Mouse (Mus musculus): ENCODE results near the gene Il18bp. TPM values are rescaled to one million over a fixed set of nuclear protein-coding genes. Genes with fewer than 3 reads are reported as not detected.
"Not testable (repeated sequence)": the region's sequence is repeated elsewhere in the genome, so short reads cannot be mapped to it uniquely, and the experiment has no call there.

The Il18bp gene
- polyA plus RNA-seq (2015; fragmentation: Nextera tagmentation; extraction: Ambion mirVana): 1.9 and 3.2 TPM in 2 replicates

DNA sequence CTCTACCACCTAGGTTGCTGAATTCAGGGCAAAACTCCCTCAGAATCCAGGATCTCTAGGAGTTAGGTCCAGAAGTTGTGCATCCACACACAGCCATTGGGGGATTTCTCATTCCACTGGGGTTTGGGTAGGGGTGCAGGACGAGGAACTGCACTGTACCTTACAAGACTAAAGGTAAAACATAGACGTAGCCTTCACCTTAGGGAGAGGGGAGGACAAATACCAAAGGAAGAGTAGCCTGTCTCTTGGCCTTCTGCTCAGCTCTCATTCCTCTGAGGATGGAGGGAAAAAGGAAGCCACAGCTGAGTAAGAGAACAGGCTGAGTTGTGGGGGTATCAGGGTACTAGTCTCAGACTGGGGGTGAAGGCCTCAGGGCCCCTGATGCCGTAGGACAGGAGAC lies at the start of gene Il18bp:
Il18bp (minus strand) TSS at position 101 of the 400 bp plus-strand sequence.
- H3K27me3 ChIP-seq (ENCODE audit: control insufficient read depth, insufficient read depth, low read length): no peaks in the 10 kb centered on the region
- no peak for ATAC-seq (replicated peaks; ENCODE audit: extremely low read depth, insufficient read depth, low FRiP score)
- peak within 1 kb of the TSS; percentile 27 for H3K4me2 ChIP-seq (ENCODE audit: low read depth, low read length)
- 89% methylated on average over 3 of the region's 3 CpGs for WGBS
- H3K9ac ChIP-seq (ENCODE audit: low read length): peak within 1 kb of the TSS; percentile 23; the same call in 1 of the 2 replicates
- peaks cover 15% of the 10 kb centered on the region for H3K4me1 ChIP-seq (ENCODE audit: control insufficient read depth, insufficient read depth, low read length)
- no peak within 1 kb of the TSS for H3K4me3 ChIP-seq (ENCODE audit: low read length)
- no peaks in the 10 kb centered on the region for H3K9me3 ChIP-seq (replicated peaks; ENCODE audit: control insufficient read depth, low read length)
- H3K36me3 ChIP-seq (ENCODE audit: control insufficient read depth, insufficient read depth): peaks cover 51% of the 10 kb centered on the region
- H3K27ac ChIP-seq (ENCODE audit: low read length): peak within 1 kb of the TSS; percentile 60

DNA sequence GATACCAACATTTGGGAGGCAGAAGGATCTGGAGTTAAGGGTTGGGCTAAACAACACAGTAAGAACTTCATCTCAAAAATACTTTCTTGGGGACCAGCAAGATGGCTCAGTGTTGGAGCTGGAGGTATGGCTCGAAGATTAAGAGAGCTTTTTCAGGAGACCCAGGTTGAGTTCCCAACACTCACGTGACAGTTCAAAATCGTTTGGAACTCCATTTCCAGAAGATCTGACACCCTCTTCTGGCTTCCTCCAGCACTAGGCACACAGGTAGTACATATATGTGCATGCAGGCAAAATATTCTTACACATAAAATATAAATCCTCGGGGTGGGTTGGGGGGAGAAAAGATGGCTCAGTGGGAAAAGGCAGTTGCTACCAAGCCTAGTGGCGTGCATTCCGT lies 47.9 kb upstream of the Il18bp start:
- Histone ChIP-seq H3K4me2 (ENCODE audit: low read depth, low read length) (peak overlapping the region; percentile 75), H3K27ac (ENCODE audit: low read length) (no peak overlapping the region), H3K27me3 (ENCODE audit: control insufficient read depth, insufficient read depth, low read length) (no peaks in the 10 kb centered on the region), H3K4me3 (ENCODE audit: low read length) (peak overlapping the region; percentile 64), H3K9me3 (replicated peaks; ENCODE audit: control insufficient read depth, low read length) (no peaks in the 10 kb centered on the region), H3K4me1 (ENCODE audit: control insufficient read depth, insufficient read depth, low read length) (peaks cover 12% of the 10 kb centered on the region), H3K9ac (ENCODE audit: low read length) (peak overlapping the region; percentile 72), H3K36me3 (ENCODE audit: control insufficient read depth, insufficient read depth) (peaks cover 6% of the 10 kb centered on the region; the same call in 1 of the 2 replicates)
- no peak for ATAC-seq (replicated peaks; ENCODE audit: extremely low read depth, insufficient read depth, low FRiP score)
- WGBS: 66% methylated on average over 6 of the region's 6 CpGs

DNA sequence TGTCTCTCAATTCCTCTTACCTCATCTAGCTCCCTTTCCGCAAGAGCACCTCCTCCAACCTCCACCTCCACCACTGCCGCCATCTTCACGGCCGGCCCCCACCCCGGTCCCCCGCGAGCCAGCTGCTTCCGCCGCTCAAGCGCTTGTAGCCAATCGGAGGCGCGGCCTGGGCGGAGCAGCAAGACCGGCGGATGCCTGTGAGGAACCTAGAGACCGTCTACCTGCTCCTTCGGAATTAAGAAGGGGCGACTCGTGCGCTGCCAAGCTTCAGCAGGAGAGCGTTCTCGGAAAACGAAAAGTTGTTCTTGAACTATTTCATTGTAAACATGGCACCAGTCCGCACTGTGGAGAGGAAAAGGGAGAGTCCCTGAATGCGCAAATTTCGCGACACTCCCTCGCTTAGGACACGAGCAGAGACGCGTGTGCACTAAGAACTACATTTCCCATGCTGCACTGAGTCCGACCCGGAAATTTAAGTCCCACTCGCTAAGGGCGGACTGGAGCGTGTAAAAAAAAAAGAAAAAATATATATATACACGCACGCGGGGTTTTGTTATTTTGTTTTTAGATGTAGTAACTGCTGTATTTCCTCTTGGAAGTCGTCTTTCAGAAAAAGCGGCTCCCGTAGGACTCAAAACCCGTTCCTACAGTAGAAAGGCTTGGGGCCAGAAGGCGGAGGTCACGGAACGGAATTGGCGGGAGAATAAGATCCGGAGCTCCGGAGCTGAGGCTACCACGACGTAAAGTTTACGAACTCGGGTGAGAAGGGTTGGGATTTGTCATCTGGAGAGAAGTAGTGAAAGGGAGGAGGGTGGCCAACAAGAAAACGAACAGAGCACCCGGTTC lies 46.8 kb upstream of the Il18bp start, which contains the start of the genes Rnf121, Xndc1 and Xntrpc:
Rnf121 (minus strand) TSS at position 424 of the 846 bp plus-strand sequence.
Xndc1 (plus strand) TSS at position 466 of the 846 bp plus-strand sequence.
Xntrpc (plus strand) TSS at position 668 of the 846 bp plus-strand sequence.
- WGBS: under 1% methylated on average over 56 of the region's 56 CpGs
- Histone ChIP-seq H3K4me1 (ENCODE audit: control insufficient read depth, insufficient read depth, low read length) (peaks cover 12% of the 10 kb centered on the region), H3K9me3 (replicated peaks; ENCODE audit: control insufficient read depth, low read length) (no peaks in the 10 kb centered on the region)

DNA sequence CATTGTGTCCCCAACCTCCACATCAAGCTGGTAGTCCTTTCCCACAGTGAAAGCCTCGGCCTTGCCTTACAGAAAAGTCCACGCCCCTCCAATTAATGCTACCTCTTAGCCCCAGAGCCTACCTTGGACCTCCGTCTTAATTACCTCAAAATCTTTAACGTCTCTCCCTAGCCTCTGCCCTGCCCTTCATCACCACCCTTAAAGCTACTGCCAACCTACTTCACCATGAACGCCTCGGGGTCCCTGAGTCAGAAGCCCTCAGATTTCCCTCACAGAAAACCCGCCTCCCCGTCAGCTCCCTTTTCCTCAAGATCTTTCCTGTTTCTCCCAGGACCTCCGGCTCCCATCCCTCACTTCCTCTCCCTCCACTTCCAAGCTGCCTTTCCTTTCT lies 46.2 kb upstream of the Il18bp start:
- Histone ChIP-seq H3K4me1 (ENCODE audit: control insufficient read depth, insufficient read depth, low read length) (peaks cover 12% of the 10 kb centered on the region), H3K4me2 (ENCODE audit: low read depth, low read length) (peak overlapping the region; percentile 75), H3K9ac (ENCODE audit: low read length) (peak overlapping the region; percentile 72), H3K4me3 (ENCODE audit: low read length) (peak overlapping the region; percentile 64), H3K27me3 (ENCODE audit: control insufficient read depth, insufficient read depth, low read length) (no peaks in the 10 kb centered on the region), H3K36me3 (ENCODE audit: control insufficient read depth, insufficient read depth) (peaks cover 3% of the 10 kb centered on the region; the same call in 1 of the 2 replicates), H3K27ac (ENCODE audit: low read length) (peak overlapping the region; percentile 86), H3K9me3 (replicated peaks; ENCODE audit: control insufficient read depth, low read length) (no peaks in the 10 kb centered on the region)
- 0% methylated on average over 9 of the region's 9 CpGs for WGBS
- ATAC-seq (replicated peaks; ENCODE audit: extremely low read depth, insufficient read depth, low FRiP score): peak; percentile 3; the same call in 1 of the 2 replicates

More for the DNA sequence above, 46.8 kb upstream of the Il18bp start, which contains the start of the genes Rnf121, Xndc1 and Xntrpc:
- peak within 1 kb of the TSS; percentile 75 for H3K4me2 ChIP-seq (ENCODE audit: low read depth, low read length)
- peak; percentile 99 for ATAC-seq (replicated peaks; ENCODE audit: extremely low read depth, insufficient read depth, low FRiP score)
- peak within 1 kb of the TSS; percentile 86 for H3K27ac ChIP-seq (ENCODE audit: low read length)
- H3K4me3 ChIP-seq (ENCODE audit: low read length): peak within 1 kb of the TSS; percentile 64
- peaks cover 3% of the 10 kb centered on the region; the same call in 1 of the 2 replicates for H3K36me3 ChIP-seq (ENCODE audit: control insufficient read depth, insufficient read depth)
- no peaks in the 10 kb centered on the region for H3K27me3 ChIP-seq (ENCODE audit: control insufficient read depth, insufficient read depth, low read length)
- H3K9ac ChIP-seq (ENCODE audit: low read length): peak within 1 kb of the TSS; percentile 72

DNA sequence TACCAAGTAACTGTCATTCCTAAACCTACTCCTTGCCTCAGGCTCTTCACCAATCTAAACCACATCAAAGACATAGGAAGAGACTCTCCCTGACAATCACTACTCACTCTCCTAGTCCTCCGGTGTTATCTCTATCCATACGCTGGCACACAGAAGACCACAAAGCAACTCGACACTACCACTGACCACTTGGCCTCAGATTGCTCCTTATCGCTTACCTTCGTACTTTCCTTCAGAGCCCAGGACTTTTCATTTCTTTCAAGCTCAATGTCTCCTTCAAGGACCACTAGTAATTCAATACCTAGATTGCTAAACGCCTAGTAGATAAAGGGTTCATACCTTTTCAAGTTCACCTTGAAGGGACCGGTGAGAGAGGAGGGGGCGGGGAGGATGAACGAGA lies 45.4 kb upstream of the Il18bp start:
- H3K27me3 ChIP-seq (ENCODE audit: control insufficient read depth, insufficient read depth, low read length): no peaks in the 10 kb centered on the region
- peak overlapping the region; percentile 75 for H3K4me2 ChIP-seq (ENCODE audit: low read depth, low read length)
- H3K4me1 ChIP-seq (ENCODE audit: control insufficient read depth, insufficient read depth, low read length): peaks cover 12% of the 10 kb centered on the region
- peak overlapping the region; percentile 72; the same call in 1 of the 2 replicates for H3K9ac ChIP-seq (ENCODE audit: low read length)
- H3K27ac ChIP-seq (ENCODE audit: low read length): no peak overlapping the region
- 47% methylated on average over 9 of the region's 9 CpGs for WGBS
- no peak for ATAC-seq (replicated peaks; ENCODE audit: extremely low read depth, insufficient read depth, low FRiP score)
- peak overlapping the region; percentile 64 for H3K4me3 ChIP-seq (ENCODE audit: low read length)
- H3K36me3 ChIP-seq (ENCODE audit: control insufficient read depth, insufficient read depth): peaks cover 5% of the 10 kb centered on the region; the same call in 1 of the 2 replicates
- H3K9me3 ChIP-seq (replicated peaks; ENCODE audit: control insufficient read depth, low read length): no peaks in the 10 kb centered on the region

DNA sequence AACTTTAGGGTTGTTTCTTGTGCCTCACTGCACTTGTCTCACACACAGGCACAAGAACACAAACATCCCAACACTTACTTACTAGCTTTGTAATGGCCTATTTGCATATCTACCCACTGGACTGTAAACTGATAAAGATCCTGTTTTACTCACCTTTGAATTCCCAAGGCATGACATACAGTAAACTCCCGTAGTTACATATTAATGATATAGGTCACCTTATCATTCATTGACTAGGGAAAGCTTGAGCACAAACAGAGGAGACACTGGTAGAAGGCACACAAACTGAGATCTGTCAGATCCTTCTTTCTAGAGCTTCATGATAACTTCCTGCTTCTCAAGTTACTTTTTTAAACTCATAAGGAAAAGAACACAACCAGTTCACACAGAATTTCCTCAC lies 43.7 kb upstream of the Il18bp start:
- H3K4me3 ChIP-seq (ENCODE audit: low read length): no peak overlapping the region
- no peak for ATAC-seq (replicated peaks; ENCODE audit: extremely low read depth, insufficient read depth, low FRiP score)
- no peaks in the 10 kb centered on the region for H3K27me3 ChIP-seq (ENCODE audit: control insufficient read depth, insufficient read depth, low read length)
- WGBS: 72% methylated on average over 1 of the region's 1 CpGs
- no peak overlapping the region for H3K4me2 ChIP-seq (ENCODE audit: low read depth, low read length)
- no peak overlapping the region for H3K9ac ChIP-seq (ENCODE audit: low read length)
- peaks cover 12% of the 10 kb centered on the region for H3K4me1 ChIP-seq (ENCODE audit: control insufficient read depth, insufficient read depth, low read length)
- peaks cover 2% of the 10 kb centered on the region; the same call in 1 of the 2 replicates for H3K36me3 ChIP-seq (ENCODE audit: control insufficient read depth, insufficient read depth)
- no peaks in the 10 kb centered on the region for H3K9me3 ChIP-seq (replicated peaks; ENCODE audit: control insufficient read depth, low read length)
- no peak overlapping the region for H3K27ac ChIP-seq (ENCODE audit: low read length)

DNA sequence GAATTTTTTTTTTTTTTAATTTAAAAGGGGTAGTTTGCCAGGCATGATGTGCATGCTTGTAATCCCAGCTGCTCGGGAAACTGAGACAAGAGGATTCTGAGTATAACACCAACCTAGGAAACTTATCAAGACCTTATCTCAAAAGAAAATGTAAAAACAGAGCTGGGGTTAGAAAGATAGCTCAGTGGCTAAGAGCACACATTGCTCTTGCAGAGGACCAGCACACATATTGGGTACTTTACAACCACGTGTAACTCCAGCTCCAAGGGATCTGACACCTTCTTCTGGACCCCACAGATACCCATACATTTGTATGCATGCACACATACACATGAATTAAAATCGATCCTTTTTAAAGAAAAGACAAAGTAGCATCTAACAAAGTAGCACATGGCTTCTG lies 42.9 kb upstream of the Il18bp start:
- Histone ChIP-seq H3K9me3 (replicated peaks; ENCODE audit: control insufficient read depth, low read length) (no peaks in the 10 kb centered on the region), H3K4me1 (ENCODE audit: control insufficient read depth, insufficient read depth, low read length) (peaks cover 10% of the 10 kb centered on the region), H3K27me3 (ENCODE audit: control insufficient read depth, insufficient read depth, low read length) (no peaks in the 10 kb centered on the region), H3K27ac (ENCODE audit: low read length) (no peak overlapping the region), H3K36me3 (ENCODE audit: control insufficient read depth, insufficient read depth) (peaks cover 2% of the 10 kb centered on the region; the same call in 1 of the 2 replicates), H3K9ac (ENCODE audit: low read length) (no peak overlapping the region), H3K4me2 (ENCODE audit: low read depth, low read length) (no peak overlapping the region), H3K4me3 (ENCODE audit: low read length) (no peak overlapping the region)
- no peak for ATAC-seq (replicated peaks; ENCODE audit: extremely low read depth, insufficient read depth, low FRiP score)
- 73% methylated on average over 3 of the region's 3 CpGs for WGBS

DNA sequence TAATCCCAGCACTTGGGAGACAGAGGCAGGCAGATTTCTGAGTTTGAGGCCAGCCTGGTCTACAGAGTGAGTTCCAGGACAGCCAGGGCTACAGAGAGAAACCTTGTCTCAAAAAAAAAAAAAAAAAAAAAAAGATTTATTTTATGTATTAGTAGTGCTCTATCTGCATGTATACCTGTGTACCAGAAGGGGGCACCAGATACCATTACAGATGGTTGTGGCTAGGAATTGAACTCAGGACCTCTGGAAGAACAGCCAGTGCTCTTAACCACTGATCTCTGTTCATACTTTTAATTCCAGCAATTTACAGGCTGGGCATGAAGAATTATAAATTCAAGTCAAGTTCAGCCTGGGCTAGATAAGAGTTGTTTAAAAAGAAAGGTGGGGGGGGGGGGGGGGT lies 30.0 kb upstream of the Il18bp start:
- H3K9ac ChIP-seq (ENCODE audit: low read length); H3K27ac ChIP-seq (ENCODE audit: low read length); H3K9me3 ChIP-seq (replicated peaks; ENCODE audit: control insufficient read depth, low read length); H3K36me3 ChIP-seq (ENCODE audit: control insufficient read depth, insufficient read depth); H3K27me3 ChIP-seq (ENCODE audit: control insufficient read depth, insufficient read depth, low read length); ATAC-seq (replicated peaks; ENCODE audit: extremely low read depth, insufficient read depth, low FRiP score); H3K4me1 ChIP-seq (ENCODE audit: control insufficient read depth, insufficient read depth, low read length); H3K4me3 ChIP-seq (ENCODE audit: low read length); H3K4me2 ChIP-seq (ENCODE audit: low read depth, low read length): not testable (repeated sequence)

DNA sequence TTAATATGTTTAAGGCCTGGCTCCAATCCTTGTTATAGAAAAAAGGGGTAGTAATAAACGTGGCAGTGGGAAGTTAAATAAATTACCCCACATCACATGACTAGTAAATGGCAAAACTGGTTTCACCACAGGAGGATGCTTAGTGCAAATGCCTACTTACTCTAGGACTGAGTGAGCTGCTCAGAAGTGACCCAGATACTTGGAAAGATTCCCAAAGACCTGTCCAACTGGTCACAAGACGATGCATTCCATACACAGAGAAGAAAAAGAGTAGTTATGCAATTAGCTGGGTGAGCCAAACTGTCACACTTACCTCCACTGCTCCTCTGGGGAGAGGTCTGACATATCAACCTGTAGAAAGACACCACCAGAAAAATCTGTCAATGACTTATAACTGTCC lies 23.8 kb upstream of the Il18bp start:
- WGBS: 54% methylated on average over 2 of the region's 2 CpGs
- Histone ChIP-seq H3K9me3 (replicated peaks; ENCODE audit: control insufficient read depth, low read length) (no peaks in the 10 kb centered on the region), H3K27me3 (ENCODE audit: control insufficient read depth, insufficient read depth, low read length) (no peaks in the 10 kb centered on the region), H3K4me2 (ENCODE audit: low read depth, low read length) (no peak overlapping the region), H3K4me1 (ENCODE audit: control insufficient read depth, insufficient read depth, low read length) (no peaks in the 10 kb centered on the region), H3K9ac (ENCODE audit: low read length) (no peak overlapping the region), H3K27ac (ENCODE audit: low read length) (no peak overlapping the region), H3K36me3 (ENCODE audit: control insufficient read depth, insufficient read depth) (peaks cover 28% of the 10 kb centered on the region), H3K4me3 (ENCODE audit: low read length) (no peak overlapping the region)
- ATAC-seq (replicated peaks; ENCODE audit: extremely low read depth, insufficient read depth, low FRiP score): no peak
